Mouse (Mus musculus) spleen, adult 2 months (tissue): ENCODE measurements around the gene Dolk.

Experiments used
- CTCF ChIP-seq: fragments of 200-500 bp; IDR thresholded peaks from 2 replicates; pipeline ENCODE4 v1.5.1; 2011; ENCODE audit warnings: mild to moderate bottlenecking, inconsistent platforms; ENCODE audit not compliant: insufficient read depth, insufficient read length, insufficient replicate concordance; ENCODE audit errors: extremely low read depth
- POLR2A ChIP-seq: fragments of 200-500 bp; IDR thresholded peaks from 2 replicates; pipeline ENCODE4 v1.6.1; 2011; ENCODE audit warnings: low read depth, low read length, inconsistent platforms

GRCm38 (mm10) chr2:30247036-30247435 is 39.1 kb downstream of the Dolk start:
- TF ChIP-seq POLR2A: no peak
- TF ChIP-seq CTCF: no peak
